Mouse (Mus musculus) fat pad, adult 2 months (tissue): Measurements from ENCODE around the gene Mark2.
A peak's percentile ranks its signal among the peaks of the same experiment; 100 is the strongest.
"Not testable (repeated sequence)": the region's sequence is repeated elsewhere in the genome, so short reads cannot be mapped to it uniquely, and the experiment has no call there.

ENCODE experiments used
- DNase-seq: peaks from one replicate; pipeline ENCODE4 v3.0.0-alpha.2; 2011; ENCODE audit warnings: low read depth, low spot score; ENCODE audit errors: extremely low read depth

The Mark2 gene

DNA sequence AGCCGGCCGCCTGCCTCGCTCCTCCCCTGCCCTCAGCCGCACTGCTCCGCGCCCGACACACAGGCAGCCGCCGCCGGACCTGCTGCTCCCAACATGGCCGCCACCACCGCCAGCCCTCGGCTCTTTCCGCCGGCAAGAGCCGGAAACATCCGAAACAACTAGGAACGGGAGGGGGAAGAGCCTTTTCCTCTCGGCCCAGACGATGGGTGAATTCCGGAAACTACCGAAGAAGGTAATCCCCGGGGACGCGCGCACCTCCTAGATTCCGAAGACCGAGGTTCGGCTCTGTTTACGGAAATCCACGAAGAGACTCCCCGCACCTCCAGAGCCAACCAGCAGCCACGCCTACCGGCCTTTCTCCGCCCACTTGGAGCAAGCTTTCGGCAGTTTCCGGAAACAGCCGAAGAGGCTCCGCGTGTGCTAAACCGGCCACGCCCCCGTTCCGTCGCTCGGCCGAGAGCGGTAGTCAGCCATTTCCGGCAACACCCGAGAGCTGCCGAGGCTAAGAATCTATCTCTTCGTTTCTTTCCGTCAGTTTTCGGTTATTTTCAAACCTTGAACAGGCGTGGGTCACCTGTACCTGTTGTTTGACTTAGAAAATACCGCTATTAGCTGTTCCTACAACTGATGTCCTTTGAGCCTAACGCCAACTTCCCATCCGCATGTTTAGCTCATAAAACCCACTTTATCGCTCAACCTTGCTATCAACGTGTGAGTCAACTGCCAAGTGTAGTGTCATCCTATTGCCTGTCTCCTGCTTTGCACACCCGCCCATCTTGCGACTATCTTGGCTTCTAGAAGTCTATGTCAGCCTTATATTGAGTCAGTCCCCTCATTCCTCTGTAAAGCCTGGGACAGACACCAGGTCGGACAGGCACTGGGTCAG, at the start of gene Mark2:
Gene Mark2 (minus strand): TSS at position 349 of the 886 bp plus-strand sequence.
- DNase-seq = peak; percentile 86

DNA sequence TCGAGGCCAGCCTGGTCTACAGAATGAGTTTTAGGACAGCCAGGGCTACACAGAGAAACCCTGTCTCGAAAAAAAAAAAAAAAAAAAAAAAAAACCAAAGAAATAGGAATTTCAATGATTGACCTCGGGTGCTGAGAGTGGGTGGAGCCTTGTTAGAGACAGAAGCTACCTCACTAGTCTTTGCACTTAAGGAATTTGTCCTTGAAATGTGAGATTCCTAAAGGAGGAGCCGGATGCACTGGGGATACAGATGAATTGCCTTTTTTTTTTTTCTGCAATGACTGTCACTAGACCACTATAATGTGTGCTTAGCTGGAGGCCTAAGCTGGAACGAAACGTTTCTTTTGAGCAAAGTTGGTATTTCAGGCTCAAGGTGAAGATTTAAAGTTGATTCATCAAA, 46.8 kb upstream of the Mark2 start:
- no peak for DNase-seq

DNA sequence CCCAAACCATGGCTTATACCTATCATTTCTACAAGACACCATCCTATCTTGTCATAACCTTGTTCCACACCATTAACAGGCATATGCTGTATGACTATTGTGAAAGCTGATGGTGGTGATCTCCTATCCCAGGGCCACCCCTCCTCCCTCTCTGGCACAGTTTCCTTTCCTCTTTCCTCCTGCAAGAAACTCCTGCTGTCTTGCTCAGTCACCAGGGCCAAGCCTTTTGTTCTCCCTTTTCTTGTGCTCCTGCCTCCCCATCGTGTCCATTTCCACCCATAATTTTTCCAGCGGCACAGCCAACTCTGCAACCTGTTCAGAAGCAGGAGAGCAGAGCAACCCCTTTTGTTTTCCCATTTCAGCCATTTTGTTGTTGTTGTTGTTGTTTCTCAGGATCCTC, 44.4 kb upstream of the Mark2 start:
- no peak for DNase-seq

DNA sequence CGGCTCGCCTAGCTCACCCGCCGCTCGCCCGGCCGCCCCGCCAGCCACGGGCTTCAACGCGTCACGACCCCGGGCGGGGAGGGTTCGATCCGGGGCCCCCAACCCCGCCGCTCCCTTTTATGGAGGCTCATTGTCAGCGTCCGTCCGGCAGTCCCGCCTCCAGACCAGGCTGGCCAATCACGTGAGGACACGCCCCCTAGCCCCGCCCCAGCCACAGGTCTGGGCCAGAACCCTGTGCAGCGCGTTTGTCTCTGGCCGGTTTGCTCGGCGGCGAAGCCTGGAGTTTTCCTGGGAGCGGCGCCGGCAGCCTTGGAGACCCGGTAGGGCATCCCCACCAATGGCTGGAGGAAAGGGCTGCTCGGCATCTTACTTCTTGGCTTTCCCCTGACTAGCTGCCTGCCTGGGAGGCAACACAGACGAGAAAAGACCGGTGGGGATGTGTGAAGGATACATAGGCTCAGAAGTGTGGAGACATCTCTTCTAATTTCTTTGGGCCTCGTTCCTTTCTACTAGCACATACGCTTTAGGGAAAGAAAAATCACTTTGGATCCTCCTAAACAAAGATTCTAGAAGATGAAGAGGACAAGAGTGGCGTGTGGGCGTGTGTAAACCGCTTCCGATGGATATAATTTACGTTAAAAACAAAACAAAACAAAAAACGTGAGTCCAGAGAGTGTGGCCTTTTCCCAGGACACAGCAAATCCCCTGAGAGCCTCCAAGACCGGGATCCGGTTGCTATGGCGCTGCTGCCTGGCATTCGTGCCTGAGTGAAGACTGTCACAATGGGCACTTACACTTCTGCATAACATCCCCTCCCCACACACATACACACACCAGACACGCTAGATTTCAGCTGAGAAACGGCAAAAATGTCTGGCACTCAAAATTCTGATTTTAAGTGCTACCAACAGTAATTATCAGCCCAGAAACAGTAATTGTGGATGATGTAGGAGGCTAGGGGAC, 41.5 kb upstream of the Mark2 start, which contains the start of gene Spindoc:
Gene Spindoc (minus strand): TSS at position 92 of the 963 bp plus-strand sequence.
- DNase-seq = peak; percentile 8

DNA sequence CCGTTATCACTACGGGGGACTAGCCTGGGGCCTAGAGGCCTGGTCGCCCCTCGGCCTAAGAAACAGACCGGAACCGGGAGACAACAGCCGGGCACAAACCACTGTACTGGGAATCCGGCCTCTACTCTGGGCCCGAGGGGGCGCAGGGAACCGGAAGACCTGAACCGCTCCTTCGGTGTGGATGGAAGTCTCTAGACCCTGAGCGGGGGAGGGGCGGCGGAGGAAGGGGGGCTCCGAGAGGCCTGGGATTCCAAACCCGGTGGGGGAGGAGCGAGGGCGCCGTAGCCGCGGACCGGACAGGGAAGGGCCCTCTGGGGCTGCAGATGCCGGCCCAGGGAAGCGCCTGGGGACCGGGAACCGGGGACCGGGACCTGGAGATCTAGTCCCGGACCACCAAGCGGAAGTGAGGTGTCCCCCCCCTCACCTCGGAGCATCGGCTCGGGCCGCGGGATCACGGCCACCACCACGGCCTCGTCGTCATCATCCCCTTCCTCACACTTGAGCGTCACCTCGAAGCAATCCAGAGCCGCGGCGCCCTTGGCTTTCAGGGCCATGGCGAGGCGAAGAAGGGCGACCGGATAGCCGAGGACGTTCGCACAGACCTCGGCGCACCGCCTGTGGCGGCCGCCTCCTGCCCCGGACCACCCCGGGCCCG, 40.7 kb upstream of the Mark2 start:
- no peak for DNase-seq

DNA sequence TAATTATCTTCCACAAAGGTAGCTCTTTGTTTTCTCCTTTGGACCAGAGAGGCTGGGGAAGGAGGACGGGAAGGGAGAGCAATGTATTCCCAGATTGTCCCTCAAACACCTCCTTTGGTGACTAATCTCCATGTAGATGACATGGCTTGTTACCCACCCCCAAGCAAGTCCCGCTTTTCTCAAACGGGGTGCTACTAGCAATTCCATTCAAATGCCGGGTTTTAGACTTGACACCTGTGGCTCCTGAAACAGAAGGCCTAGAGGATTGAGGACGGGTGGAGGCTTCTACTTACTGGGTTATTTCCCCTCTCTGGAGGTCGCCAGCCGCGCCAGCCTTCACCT, 40.2 kb upstream of the Mark2 start:
- no peak for DNase-seq

DNA sequence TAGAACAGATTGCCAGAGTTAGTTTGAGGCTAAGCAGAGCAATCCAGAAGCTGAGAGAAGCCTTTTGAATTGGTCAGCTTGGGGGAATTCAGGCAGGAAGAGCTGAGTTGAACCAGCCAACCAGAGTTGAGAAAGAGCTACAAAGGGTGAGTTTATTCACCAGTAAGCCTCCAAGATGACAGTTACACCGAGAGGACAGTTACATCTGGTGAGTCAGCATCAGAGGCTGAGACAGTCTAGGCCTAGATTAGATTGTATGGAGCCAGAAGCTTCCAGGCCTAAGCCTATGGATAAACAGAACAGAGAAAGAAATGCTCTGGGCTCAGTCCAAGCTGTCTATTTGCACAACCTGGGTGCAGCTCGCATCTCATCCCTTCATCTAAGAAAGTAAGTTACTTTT, 36.0 kb upstream of the Mark2 start:
- no peak for DNase-seq

DNA sequence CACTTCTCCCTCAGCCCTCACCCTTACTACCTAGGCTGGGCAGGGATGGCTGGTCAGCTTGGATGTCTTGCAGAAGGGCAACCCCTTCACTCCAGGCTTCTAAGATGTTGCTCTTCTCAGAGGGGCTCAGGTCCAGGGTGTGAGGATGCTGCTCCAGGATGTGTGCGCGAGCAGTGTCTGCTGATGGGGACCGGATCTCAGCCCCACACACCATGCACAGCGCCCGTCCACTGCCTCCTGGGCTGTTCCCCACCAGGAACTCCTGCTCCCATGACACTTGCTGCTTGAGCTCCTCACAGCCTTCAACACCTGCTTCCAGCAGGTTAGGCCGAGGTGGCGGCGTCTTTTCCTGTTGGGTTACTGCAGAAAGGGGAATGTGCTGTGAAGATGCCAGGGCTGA, 32.8 kb upstream of the Mark2 start:
- no peak for DNase-seq

DNA sequence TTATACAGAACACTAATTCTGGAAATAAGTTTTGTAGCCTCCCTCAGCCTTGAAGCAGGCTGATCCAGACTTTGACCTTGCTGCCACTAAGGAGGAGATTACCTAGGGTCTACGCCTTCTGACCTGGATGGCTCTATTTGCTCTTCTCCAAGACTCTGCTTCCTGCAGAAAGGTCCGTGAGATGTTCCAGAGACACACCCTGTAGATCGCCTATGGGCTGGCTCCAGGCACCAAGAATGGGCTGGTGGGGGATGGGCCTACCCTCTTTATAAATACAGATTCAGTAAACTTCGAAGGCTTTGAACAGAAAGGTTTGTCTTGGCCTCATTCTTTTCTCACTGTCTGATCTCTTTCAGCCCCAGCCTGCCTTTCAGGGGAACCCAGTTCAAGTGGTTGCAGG, 27.8 kb upstream of the Mark2 start:
- DNase-seq = not testable (repeated sequence)

DNA sequence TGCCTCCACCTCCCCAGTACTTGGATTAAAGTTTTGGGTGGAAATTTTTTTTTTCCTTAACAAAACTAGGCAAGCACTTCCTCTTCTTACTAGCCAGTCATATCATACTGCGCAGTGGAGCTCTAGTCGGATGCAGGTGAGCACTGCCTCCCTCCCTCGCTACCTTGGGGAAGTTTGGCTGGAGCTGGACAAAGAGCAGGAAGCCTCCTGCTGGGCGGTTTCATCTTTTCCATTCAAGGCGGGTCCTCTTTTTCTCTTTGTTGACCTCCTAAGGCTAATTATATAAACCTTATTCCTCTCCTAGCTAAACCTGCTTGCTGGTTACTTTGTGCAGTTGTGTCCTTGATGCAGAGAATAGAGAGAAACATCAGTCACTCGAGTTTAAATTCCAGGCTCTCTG, 12.0 kb upstream of the Mark2 start:
- DNase-seq = no peak

DNA sequence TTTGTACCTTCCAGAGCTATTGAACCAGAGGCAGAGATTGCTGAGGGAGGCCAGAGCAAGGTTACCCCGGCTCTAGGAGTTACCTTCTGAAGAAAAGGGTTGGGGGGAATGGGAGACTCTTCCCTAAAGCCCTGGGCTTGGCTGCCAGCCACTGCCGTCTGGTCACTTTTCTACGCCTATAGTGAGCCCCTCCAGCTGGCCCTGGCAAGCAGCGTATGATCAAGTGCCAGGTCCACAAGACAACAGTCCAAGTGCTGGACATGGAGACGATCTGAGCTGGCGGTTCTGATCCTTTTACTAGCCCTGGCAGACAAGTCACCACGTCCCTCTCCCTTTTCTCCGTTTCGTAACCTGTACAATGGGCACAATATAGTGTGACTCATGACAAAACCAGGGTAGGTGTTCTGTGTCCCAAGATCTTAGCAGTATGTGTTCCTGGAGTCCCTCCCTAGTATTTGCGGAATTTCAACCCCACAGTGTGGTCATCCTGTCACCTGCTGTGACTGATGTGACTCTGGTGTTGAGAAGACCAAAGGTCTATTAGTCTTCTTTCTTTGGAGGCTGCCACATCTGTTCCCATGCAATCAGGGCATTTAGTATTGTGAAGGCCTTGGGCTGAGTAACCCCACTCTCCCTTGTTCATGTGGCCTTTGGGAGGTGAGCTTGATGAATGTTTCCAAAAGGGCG, 11.3 kb upstream of the Mark2 start:
- no peak for DNase-seq

DNA sequence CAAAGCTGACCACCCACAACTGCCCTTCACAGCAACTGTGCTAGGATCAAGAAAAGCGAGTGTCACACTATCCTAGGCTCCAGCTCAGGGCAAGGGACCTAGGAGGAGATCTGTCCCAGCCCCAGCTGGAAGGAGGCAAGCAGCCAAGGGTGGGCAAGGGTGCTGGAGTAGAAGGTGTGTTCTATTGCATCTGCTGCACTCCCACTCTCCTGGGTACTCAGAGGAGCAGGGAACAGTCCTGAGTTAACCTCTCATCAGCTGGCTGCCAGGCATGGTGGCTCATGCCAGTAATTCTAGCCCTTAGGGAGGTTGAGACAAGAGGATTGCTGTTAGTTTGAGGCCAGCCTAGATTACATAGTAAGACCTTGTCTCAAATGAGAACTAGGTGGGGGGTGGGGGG, 8.3 kb upstream of the Mark2 start:
- peak; percentile 47 for DNase-seq

DNA sequence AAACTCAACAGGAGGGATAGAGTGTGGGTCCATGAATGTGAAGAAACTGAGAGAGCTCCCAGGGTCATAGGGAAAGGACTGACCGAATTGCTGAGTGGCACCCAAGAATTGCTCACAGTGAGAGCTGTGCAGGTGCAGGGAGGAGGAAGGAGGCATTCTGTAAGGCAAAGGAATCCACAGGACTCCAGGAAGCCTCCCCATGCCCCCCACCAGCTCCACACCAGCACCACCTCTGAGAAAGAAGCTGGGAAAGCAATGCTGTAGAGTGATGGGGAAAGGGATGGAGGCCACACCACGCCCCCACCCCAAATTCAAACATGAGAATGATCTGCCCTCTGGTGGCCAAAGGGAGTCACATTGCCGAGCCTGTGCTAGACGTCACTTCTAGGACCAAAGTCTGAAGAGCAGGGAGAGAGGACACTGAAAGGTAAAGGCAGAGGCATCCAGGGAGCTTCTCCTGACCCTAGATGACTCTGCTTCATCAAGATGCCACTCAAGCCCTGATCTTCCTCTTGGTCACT, 3.6 kb upstream of the Mark2 start:
- no peak for DNase-seq

DNA sequence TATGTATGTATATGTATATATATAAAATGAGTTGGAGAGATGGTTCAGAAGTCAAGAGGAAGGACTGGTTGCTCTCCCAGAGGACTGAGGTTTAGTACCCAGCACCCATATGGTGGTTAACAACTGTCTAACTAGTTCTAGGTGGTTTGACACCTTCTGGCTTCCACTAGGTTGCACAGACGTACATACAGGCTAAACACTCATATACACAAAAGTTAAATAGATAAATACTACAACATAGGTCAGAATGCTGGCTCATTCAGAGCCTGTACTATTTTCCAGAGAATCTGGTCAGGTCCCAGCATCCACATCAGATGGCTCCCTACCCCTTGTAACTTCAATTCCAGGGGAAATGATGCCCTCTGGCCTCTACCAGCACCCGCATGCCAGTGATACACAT, 986 bp upstream of the Mark2 start:
- DNase-seq = no peak

DNA sequence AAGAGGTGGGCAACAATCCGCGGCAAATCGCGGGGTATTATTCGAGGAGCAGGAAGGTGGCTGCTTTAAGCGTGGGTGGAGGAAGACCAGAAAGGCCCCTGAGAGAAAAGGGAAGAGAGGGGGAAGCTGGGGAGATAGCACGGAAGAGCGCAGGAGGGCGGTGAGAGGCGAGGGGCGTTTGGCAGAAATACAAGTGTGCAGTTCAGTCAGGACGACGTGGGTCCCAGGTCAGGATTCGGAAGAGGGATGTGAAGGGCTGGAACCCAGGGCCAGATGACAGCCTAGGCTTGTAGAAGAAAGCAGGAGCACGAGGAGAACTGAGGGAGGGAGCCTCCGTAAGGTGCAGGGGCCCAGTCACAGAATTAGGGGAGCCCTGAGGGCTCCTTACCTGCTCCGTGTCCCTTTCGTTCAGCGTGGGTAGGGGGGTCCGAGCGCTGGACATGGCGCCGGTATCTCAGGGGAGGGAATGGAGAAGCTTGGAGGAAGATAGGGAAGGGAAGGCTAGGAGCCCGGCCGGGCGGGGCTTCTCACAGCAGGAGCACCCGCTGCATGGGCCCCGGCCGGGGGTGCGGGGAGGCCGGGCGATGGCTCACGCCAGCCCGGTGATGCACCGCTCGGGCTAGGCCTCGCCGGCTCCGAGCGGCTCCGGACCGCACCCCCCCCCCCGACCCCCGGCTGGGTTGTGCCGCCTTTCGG, 732 bp downstream of the Mark2 start:
- DNase-seq = no peak

DNA sequence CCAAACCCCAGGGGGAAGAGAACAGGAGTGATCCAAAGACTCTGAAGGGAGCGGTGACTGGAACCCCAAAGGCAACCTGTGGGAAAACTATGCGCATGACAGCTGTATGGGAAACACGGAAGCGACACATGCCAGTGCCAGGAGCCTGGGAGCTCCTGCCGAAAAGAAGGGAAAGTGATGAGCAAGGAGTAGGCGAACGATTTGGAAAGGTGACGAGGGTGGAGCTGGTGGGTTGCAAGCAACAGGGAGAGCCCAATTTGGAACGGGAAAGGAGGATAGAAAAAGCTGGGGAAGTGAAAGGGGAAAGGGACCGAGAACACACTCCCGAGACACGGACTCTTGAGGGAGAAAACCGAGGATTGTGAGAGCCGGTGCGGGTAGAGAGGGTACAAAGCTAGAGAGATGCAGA, 1.3 kb downstream of the Mark2 start:
- no peak for DNase-seq

DNA sequence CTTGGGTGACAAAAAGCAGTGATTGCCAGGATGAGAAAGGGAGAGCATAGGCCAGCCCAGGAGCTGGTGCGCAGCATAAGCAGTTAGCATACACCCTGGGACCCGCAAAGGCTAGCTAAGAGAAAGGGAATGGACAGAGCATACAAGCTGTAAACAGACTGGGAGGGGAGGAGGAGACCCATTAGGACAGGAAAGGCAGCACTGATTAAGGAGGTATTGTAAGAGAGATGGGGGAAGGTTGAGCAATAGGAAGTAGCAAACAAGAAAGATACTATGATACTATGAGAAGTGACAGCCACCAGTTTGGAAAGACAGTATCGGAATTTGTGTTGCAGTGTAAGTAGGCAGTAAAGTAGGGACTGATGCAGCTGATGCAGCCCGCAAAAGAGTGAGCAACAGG, 1.8 kb downstream of the Mark2 start:
- DNase-seq = no peak

DNA sequence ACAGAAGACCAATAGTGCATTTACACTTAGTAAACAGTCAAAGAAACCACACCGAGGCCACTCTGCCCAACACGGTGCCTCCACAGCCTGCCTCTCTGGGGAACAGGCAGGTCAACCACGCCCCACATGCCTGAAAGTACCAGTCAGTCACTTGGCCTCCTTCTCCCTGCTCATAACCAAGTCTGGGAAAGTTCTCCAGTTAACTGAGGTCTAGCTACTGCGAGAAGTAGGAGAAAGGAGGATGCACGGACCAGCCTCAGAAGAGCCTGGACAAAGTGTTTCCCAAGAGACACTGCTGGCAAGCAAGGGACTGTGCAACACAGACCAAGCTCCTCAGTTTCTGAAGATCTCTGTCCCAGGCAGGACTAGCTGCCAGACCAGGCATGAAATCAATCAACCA, 2.6 kb downstream of the Mark2 start:
- no peak for DNase-seq

DNA sequence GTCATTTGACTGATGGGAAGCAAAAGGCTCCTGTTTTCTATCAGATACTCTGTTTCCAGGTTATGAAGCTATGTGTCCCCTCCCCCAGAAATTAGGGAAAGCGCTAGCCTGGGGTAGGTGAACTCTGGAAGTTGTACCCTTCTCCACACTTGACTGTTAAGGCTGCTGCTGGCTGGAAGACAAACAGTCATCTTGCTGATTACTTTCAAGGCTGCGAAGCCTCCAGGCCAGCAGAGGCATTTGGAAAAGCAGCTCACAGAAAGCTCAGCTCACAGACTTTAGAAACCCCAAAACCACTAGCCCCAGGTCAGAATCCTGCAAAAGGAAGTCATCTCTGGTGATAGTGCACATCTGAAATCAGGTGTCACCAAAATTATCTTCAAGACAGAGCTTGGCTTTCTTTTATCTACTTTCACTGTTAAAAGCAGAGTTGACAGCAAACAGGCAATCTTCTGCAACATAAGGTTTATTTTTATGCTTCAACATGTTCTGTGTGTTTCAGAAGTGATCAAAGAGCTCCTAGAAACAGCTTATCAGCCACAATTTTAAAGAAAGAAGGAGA, 3.8 kb downstream of the Mark2 start:
- DNase-seq = no peak

DNA sequence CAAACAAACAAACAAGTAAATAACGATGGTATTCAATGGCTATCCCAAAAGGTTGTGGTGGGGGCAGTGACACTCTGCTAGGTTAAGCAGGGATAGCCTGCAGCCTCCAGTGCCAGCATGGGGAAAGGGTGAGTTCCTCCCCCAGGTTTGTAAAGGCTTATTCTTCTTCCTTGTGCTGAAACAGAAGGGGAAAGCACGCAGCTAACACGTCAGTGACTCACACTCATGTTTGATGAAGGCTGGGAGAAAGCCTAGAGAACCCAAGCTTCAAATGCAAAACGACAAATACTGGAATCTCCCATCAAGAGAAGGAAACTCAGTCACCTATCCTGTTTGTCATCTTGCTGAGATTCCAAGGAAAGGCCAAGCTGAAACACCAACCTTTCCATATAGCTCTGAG, 6.0 kb downstream of the Mark2 start:
- no peak for DNase-seq
